Mouse (Mus musculus) hindbrain, postnatal 0 days (tissue): ENCODE data around the gene Alg9. TPM values are rescaled to one million over a fixed set of nuclear protein-coding genes. Genes with fewer than 3 reads are reported as not detected.
A peak's percentile ranks its signal among the peaks of the same experiment; 100 is the strongest.

Experiments used
- ATAC-seq: fragments of 200-750 bp; cut with Nextera tagmentation; 2 replicates; pipeline ENCODE4 v1.8.0; 2017; ENCODE audit warnings: mild to moderate bottlenecking, moderate TSS enrichment, moderate library complexity
- DNase-seq: peaks from one replicate; pipeline ENCODE4 v3.0.0-alpha.2; 2015; ENCODE audit warnings: low spot score
- H3K27ac ChIP-seq: fragments of 300-500 bp; sonication (generic); 2 replicates; pipeline ENCODE4 v1.5.1; 2014; ENCODE audit warnings: mild to moderate bottlenecking
- H3K27me3 ChIP-seq: fragments of 300-500 bp; sonication (generic); 2 replicates; pipeline ENCODE4 v1.6.1; 2014; ENCODE audit warnings: low read length, mixed read lengths; ENCODE audit not compliant: insufficient read depth
- H3K36me3 ChIP-seq: fragments of 300-500 bp; sonication (generic); 2 replicates; pipeline ENCODE4 v1.6.1; 2014; ENCODE audit warnings: low read length, mixed read lengths; ENCODE audit not compliant: insufficient read depth
- H3K4me1 ChIP-seq: fragments of 300-500 bp; sonication (generic); 2 replicates; pipeline ENCODE4 v1.6.1; 2014; ENCODE audit warnings: antibody characterized with exemption, low read length, mixed read lengths; ENCODE audit not compliant: insufficient read depth
- H3K4me2 ChIP-seq: fragments of 300-500 bp; sonication (generic); 2 replicates; pipeline ENCODE4 v1.6.1; 2014; ENCODE audit warnings: low read depth, mild to moderate bottlenecking, low read length, moderate library complexity, mixed read lengths
- H3K4me3 ChIP-seq: fragments of 300-500 bp; sonication (generic); 2 replicates; pipeline ENCODE4 v1.5.1; 2014; ENCODE audit warnings: low read length
- H3K9ac ChIP-seq: fragments of 300-500 bp; sonication (generic); replicated peaks from 2 replicates; pipeline ENCODE4 v1.6.1; 2014; ENCODE audit warnings: mild to moderate bottlenecking, low read length, moderate library complexity, mixed read lengths
- H3K9me3 ChIP-seq: fragments of 300-500 bp; sonication (generic); 2 replicates; pipeline ENCODE4 v1.6.1; 2016; ENCODE audit warnings: low read length, mixed read lengths
- CTCF ChIP-seq: IDR thresholded peaks from 2 replicates; pipeline ENCODE4 v1.5.1; 2016; ENCODE audit warnings: antibody characterized with exemption, control low read depth, low read depth
- WGBS: fragments of 180-500 bp; shearing (Covaris S2); extraction: QIAGEN DNeasy Blood & Tissue Kit; methylation state at CpG from one replicate; pipeline ENCODE4 v1.1.7; 2014; 5-methylcytosine and 5-hydroxymethylcytosine counted together
- polyA plus RNA-seq: library from polyadenylated mRNA; unstranded; fragments of >200 nt; fragmentation: Nextera tagmentation; extraction: Ambion mirVana; gene quantifications from 2 replicates; pipeline ENCODE4 v1.2.1, GENCODE M21; 2015
- total RNA-seq: library from RNA; depleted of rRNA; stranded (reverse); fragments of >200 nt; gene quantifications from 2 replicates; pipeline ENCODE4 v1.2.3, GENCODE M21; 2014

Alg9 gene
- total and polyA plus RNA-seq, 2 experiments from 2014 or later = 49.9 to 94.0 TPM

GRCm38 (mm10) chr9:50855780-50856179, 81.0 kb downstream of the Alg9 start:
- no peak for DNase-seq
- H3K36me3 ChIP-seq = peaks cover 3% of the 10 kb centered on the region; the same call in 1 of the 2 replicates
- H3K9me3 ChIP-seq = no peaks in the 10 kb centered on the region
- 67% methylated on average over 5 of the region's 5 CpGs for WGBS
- H3K4me2 ChIP-seq = peak overlapping the region; percentile 62
- ATAC-seq = no peak
- peak overlapping the region; percentile 80; the same call in 1 of the 2 replicates for H3K27ac ChIP-seq
- H3K9ac ChIP-seq = no peak overlapping the region
- peak overlapping the region; percentile 55; the same call in 1 of the 2 replicates for H3K4me3 ChIP-seq
- TF ChIP-seq CTCF = no peak
- H3K27me3 ChIP-seq = no peaks in the 10 kb centered on the region
- H3K4me1 ChIP-seq = peaks cover 13% of the 10 kb centered on the region

GRCm38 (mm10) chr9:50856341-50857081, 81.7 kb downstream of the Alg9 start:
- Histone ChIP-seq H3K4me3 (peak overlapping the region; percentile 55), H3K4me1 (peaks cover 13% of the 10 kb centered on the region), H3K4me2 (peak overlapping the region; percentile 62), H3K27ac (peak overlapping the region; percentile 80), H3K9me3 (no peaks in the 10 kb centered on the region), H3K27me3 (no peaks in the 10 kb centered on the region), H3K9ac (peak overlapping the region; percentile 68), H3K36me3 (peaks cover 6% of the 10 kb centered on the region)
- peak; percentile 88 for DNase-seq
- TF ChIP-seq CTCF = no peak
- ATAC-seq = peak; percentile 91
- WGBS = 0% methylated on average over 45 of the region's 45 CpGs

- Histone ChIP-seq H3K4me2 (peak overlapping the region; percentile 62), H3K4me3 (peak overlapping the region; percentile 55), H3K27me3 (no peaks in the 10 kb centered on the region), H3K4me1 (peaks cover 13% of the 10 kb centered on the region), H3K36me3 (peaks cover 12% of the 10 kb centered on the region), H3K27ac (peak overlapping the region; percentile 80), H3K9me3 (no peaks in the 10 kb centered on the region), H3K9ac (peak overlapping the region; percentile 68)
- TF ChIP-seq CTCF = no peak
- DNase-seq (peak; percentile 12), ATAC-seq (peak; percentile 80)
- WGBS = 1% methylated on average over 45 of the region's 46 CpGs
Observed at GRCm38 (mm10) chr9:50857082-50857641, 82.3 kb downstream of the Alg9 start.

GRCm38 (mm10) chr9:50858681-50859080, 83.9 kb downstream of the Alg9 start:
- ATAC-seq (no peak), DNase-seq (no peak)
- TF ChIP-seq CTCF = no peak
- H3K27ac ChIP-seq = no peak overlapping the region
- H3K4me2 ChIP-seq = no peak overlapping the region
- peaks cover 7% of the 10 kb centered on the region for H3K4me1 ChIP-seq
- peaks cover 24% of the 10 kb centered on the region for H3K36me3 ChIP-seq
- no peaks in the 10 kb centered on the region for H3K27me3 ChIP-seq
- H3K4me3 ChIP-seq = no peak overlapping the region
- WGBS = 91% methylated on average over 6 of the region's 6 CpGs
- no peak overlapping the region for H3K9ac ChIP-seq
- no peaks in the 10 kb centered on the region for H3K9me3 ChIP-seq

GRCm38 (mm10) chr9:50861119-50861839, 86.5 kb downstream of the Alg9 start:
- no peak overlapping the region for H3K9ac ChIP-seq
- H3K4me2 ChIP-seq = no peak overlapping the region
- H3K36me3 ChIP-seq = peaks cover 33% of the 10 kb centered on the region
- 84% methylated on average over 18 of the region's 18 CpGs for WGBS
- H3K9me3 ChIP-seq = no peaks in the 10 kb centered on the region
- peak; percentile 25 for DNase-seq
- no peak for TF ChIP-seq CTCF
- H3K27me3 ChIP-seq = no peaks in the 10 kb centered on the region
- no peak overlapping the region for H3K27ac ChIP-seq
- no peak for ATAC-seq
- H3K4me1 ChIP-seq = peaks cover 7% of the 10 kb centered on the region
- H3K4me3 ChIP-seq = no peak overlapping the region

GRCm38 (mm10) chr9:50863824-50864223, 89.0 kb downstream of the Alg9 start:
- Histone ChIP-seq H3K4me2 (no peak overlapping the region), H3K9ac (no peak overlapping the region), H3K4me3 (no peak overlapping the region), H3K27me3 (no peaks in the 10 kb centered on the region), H3K36me3 (peaks cover 53% of the 10 kb centered on the region), H3K27ac (no peak overlapping the region), H3K9me3 (no peaks in the 10 kb centered on the region), H3K4me1 (no peaks in the 10 kb centered on the region)
- TF ChIP-seq CTCF = no peak
- 91% methylated on average over 4 of the region's 4 CpGs for WGBS
- no peak for ATAC-seq
- DNase-seq = no peak
